Mouse (Mus musculus) midbrain, embryonic 11.5 days (tissue): ENCODE measurements at regions not wholly inside any gene's neighbourhood (a gene's known extent, or its start where the extent isn't known, plus 50 kb on each side); places are given as distances from the start of the nearest gene placed in this dataset.
A peak's percentile ranks its signal among the peaks of the same experiment; 100 is the strongest.

Experiments used
- ATAC-seq: fragments of 200-750 bp; cut with Nextera tagmentation; 2 replicates; pipeline ENCODE4 v1.8.0; 2017; ENCODE audit warnings: moderate TSS enrichment, moderate library complexity; ENCODE audit not compliant: low FRiP score
- DNase-seq: peaks from one replicate; pipeline ENCODE4 v3.0.0; 2015; ENCODE audit warnings: low spot score; ENCODE audit errors: missing footprints
- H3K27ac ChIP-seq: fragments of 300-500 bp; sonication (generic); 2 replicates; pipeline ENCODE4 v1.5.1; 2014; ENCODE audit warnings: low read depth, low read length
- H3K27me3 ChIP-seq: fragments of 300-500 bp; sonication (generic); 2 replicates; pipeline ENCODE4 v1.6.1; 2014; ENCODE audit warnings: mild to moderate bottlenecking, low read length, moderate library complexity, mixed read lengths; ENCODE audit not compliant: control insufficient read depth, insufficient read depth
- H3K36me3 ChIP-seq: fragments of 300-500 bp; sonication (generic); 2 replicates; pipeline ENCODE4 v1.6.1; 2014; ENCODE audit warnings: mild to moderate bottlenecking, low read length, moderate library complexity, mixed read lengths; ENCODE audit not compliant: control insufficient read depth, insufficient read depth
- H3K4me1 ChIP-seq: fragments of 300-500 bp; sonication (generic); 2 replicates; pipeline ENCODE4 v1.6.1; 2014; ENCODE audit warnings: low read length; ENCODE audit not compliant: control insufficient read depth, insufficient read depth
- H3K4me2 ChIP-seq: fragments of 300-500 bp; sonication (generic); 2 replicates; pipeline ENCODE4 v1.6.1; 2014; ENCODE audit warnings: mild to moderate bottlenecking, moderate library complexity
- H3K4me3 ChIP-seq: fragments of 300-500 bp; sonication (generic); 2 replicates; pipeline ENCODE4 v1.5.1; 2014; ENCODE audit warnings: low read depth, low read length
- H3K9ac ChIP-seq: fragments of 300-500 bp; sonication (generic); 2 replicates; pipeline ENCODE4 v1.6.1; 2014; ENCODE audit warnings: low read length
- H3K9me3 ChIP-seq: fragments of 300-500 bp; sonication (generic); 2 replicates; pipeline ENCODE4 v1.6.1; 2016; ENCODE audit warnings: low read length; ENCODE audit not compliant: control insufficient read depth
- WGBS: fragments of 180-500 bp; shearing (Covaris S2); extraction: QIAGEN DNeasy Blood & Tissue Kit; methylation state at CpG from one replicate; pipeline ENCODE4 v1.1.7; 2014; 5-methylcytosine and 5-hydroxymethylcytosine counted together

DNA sequence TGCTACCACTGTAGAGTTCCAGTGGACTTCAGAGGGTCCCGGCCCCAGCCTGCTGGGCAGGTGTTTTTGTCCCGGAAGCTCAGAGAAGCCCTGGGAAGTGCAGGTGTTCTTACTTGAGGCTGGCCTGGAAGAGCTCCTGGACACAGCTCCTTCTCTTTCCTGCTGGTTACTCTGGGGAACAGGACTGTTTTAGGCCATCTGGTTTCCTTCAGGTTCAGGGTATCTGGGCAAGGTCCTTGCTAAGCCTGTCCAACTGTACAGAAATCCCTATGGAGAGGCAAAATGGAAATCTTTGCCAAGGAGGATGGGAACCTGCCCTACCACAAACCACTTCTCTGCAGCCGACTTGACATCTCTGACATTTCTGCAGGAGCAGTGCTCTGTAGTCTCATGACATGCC is 198.4 kb downstream of the Foxo1 start:
- Histone ChIP-seq H3K27ac (no peak overlapping the region), H3K36me3 (no peaks in the 10 kb centered on the region), H3K4me1 (no peaks in the 10 kb centered on the region), H3K4me2 (no peak overlapping the region), H3K9ac (no peak overlapping the region), H3K9me3 (peaks cover 6% of the 10 kb centered on the region; the same call in 1 of the 2 replicates), H3K4me3 (no peak overlapping the region), H3K27me3 (no peaks in the 10 kb centered on the region)
- ATAC-seq (no peak), DNase-seq (no peak)
- 73% methylated on average over 3 of the region's 3 CpGs for WGBS

DNA sequence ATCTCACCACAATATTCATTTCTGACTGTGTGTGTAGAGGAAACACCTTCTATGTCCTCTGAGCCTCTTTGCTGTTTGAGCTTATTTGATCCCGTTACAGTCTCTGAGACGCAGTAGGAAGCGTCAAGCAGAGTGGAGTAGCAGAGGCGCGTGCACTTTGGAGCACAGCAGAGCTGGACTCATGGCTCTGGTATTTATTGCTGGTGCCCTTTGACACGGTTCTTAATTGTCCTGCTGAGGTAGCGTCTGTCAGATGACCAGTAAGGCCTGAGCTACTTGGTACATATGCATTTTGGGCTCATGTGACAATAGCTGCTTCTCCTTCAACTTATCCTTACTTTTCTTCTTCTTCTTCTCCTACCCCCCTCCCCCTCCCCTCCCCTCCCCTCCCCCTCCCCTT is 195.8 kb downstream of the Foxo1 start:
- no peak overlapping the region for H3K9ac ChIP-seq
- H3K4me3 ChIP-seq: no peak overlapping the region
- H3K9me3 ChIP-seq: no peaks in the 10 kb centered on the region
- DNase-seq (no peak), ATAC-seq (no peak)
- H3K27me3 ChIP-seq: no peaks in the 10 kb centered on the region
- WGBS: 62% methylated on average over 7 of the region's 7 CpGs
- no peaks in the 10 kb centered on the region for H3K4me1 ChIP-seq
- H3K36me3 ChIP-seq: no peaks in the 10 kb centered on the region
- no peak overlapping the region for H3K4me2 ChIP-seq
- H3K27ac ChIP-seq: no peak overlapping the region

DNA sequence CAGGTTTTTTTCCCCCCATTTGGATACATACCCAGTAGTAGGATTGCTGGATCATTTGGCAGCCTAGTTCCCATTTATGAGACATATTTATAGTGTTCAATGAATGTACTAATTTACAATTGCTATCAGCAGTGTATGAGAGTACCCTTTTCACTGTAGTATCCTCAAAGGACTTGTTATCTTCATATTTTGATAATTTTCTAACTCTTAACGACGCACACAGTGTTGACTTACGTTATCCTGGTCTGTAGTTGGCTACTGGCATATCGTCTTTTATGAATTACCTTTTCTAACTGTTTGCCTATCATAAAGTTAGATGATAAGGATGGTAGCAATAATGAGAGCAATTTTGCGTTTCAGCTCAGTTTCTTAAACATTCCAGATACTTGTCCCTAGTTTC is 186.8 kb downstream of the Foxo1 start:
- H3K27me3 ChIP-seq: no peaks in the 10 kb centered on the region
- no peak overlapping the region for H3K4me3 ChIP-seq
- no peak overlapping the region for H3K27ac ChIP-seq
- H3K9ac ChIP-seq: no peak overlapping the region
- no peak for DNase-seq
- no peak for ATAC-seq
- 91% methylated on average over 5 of the region's 5 CpGs for WGBS
- H3K36me3 ChIP-seq: no peaks in the 10 kb centered on the region
- no peaks in the 10 kb centered on the region for H3K4me1 ChIP-seq
- no peaks in the 10 kb centered on the region for H3K9me3 ChIP-seq
- H3K4me2 ChIP-seq: no peak overlapping the region

DNA sequence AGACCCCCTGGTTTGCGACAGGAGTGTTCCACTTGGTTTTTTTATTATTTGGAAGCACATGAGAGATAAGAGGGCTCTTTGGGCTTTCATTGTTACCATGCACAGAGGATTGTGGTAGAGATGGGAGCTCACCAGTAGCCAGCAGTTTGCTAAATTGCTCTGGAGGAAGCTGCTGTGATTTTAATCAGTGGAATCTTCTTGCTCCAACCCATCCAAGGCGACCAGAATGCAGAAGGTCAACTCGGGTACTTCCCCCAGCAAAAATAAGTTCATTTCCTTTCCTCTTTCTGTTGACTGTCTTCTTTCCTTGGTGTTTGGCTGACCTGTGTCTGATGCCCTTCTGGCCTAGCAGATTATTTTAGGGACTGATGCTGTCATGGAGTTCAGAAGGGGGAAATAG is 184.9 kb downstream of the Foxo1 start:
- Histone ChIP-seq H3K27ac (no peak overlapping the region), H3K4me1 (no peaks in the 10 kb centered on the region), H3K4me2 (no peak overlapping the region), H3K4me3 (no peak overlapping the region), H3K27me3 (no peaks in the 10 kb centered on the region), H3K9ac (no peak overlapping the region), H3K9me3 (no peaks in the 10 kb centered on the region), H3K36me3 (no peaks in the 10 kb centered on the region)
- WGBS: 83% methylated on average over 3 of the region's 3 CpGs
- DNase-seq: no peak
- ATAC-seq: no peak

DNA sequence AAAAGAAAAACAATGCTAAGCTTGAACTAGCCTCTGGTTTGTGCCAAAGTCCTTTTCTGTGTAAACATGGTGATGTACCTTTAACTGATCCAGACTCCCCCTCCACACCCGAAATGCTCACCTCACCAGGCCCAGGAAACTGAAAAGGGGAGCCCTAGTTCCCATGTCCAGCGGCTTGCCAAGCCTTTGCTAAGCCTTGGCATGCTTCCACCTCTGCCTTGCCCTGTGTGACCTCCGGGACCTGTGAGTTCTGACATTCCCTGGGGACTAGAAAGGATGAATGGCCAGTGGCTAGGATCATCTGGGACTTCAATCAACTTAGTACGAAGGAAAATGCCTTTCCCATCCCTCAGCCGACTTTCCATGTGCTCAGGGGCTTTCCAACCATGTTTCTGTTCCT is 184.2 kb downstream of the Foxo1 start:
- no peaks in the 10 kb centered on the region for H3K27me3 ChIP-seq
- no peaks in the 10 kb centered on the region for H3K36me3 ChIP-seq
- H3K4me2 ChIP-seq: no peak overlapping the region
- H3K9ac ChIP-seq: no peak overlapping the region
- DNase-seq (no peak), ATAC-seq (no peak)
- 67% methylated on average over 5 of the region's 5 CpGs for WGBS
- H3K4me1 ChIP-seq: no peaks in the 10 kb centered on the region
- no peaks in the 10 kb centered on the region for H3K9me3 ChIP-seq
- H3K27ac ChIP-seq: no peak overlapping the region
- no peak overlapping the region for H3K4me3 ChIP-seq

DNA sequence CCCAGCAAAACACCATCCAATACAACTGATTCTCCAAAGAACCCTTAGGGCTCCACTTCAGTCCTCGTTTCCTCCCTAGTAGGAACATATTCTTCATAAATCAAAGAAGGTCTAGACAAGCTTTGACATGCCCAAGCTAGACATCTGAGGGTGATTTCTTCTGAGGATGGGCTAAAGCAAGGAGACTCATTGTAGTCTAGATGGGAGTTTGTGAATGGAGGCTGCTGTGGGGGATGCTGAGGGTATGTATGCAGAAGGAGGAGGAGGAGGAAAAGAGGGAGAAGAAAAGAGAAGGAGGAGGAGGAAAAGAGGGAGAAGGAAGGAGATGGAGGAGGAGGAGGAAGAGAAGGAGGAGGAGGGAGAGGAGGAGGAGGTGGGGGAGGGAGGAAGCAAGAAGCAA is 178.9 kb downstream of the Foxo1 start:
- DNase-seq: no peak
- Histone ChIP-seq H3K9me3 (no peaks in the 10 kb centered on the region), H3K4me1 (no peaks in the 10 kb centered on the region; the same call in 1 of the 2 replicates), H3K9ac (no peak overlapping the region), H3K4me3 (no peak overlapping the region), H3K27me3 (no peaks in the 10 kb centered on the region), H3K27ac (no peak overlapping the region), H3K36me3 (no peaks in the 10 kb centered on the region), H3K4me2 (no peak overlapping the region)
- ATAC-seq: no peak
- WGBS: 83% methylated on average over 1 of the region's 1 CpGs

DNA sequence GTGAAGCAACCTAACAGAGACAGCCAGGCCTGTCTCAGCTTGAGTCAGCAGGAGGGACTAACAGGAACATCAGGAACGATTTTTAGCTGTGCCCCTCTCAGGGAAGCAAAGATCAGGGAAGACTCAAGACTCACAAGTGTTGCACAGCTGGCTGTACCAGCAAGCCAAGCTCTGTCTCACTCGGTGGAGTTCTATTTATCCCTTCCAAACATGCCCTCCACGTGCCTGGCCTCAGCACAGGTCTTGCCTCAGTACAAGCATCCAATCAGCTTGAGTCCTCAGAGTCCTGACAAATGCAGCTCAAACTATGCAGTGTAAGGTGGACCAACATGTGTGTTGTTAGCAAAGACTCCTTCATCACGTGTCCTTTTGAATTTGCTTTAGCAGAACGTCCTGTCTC is 178.4 kb downstream of the Foxo1 start:
- Histone ChIP-seq H3K9ac (no peak overlapping the region), H3K9me3 (no peaks in the 10 kb centered on the region), H3K4me2 (no peak overlapping the region), H3K4me1 (no peaks in the 10 kb centered on the region; the same call in 1 of the 2 replicates), H3K27ac (no peak overlapping the region), H3K27me3 (no peaks in the 10 kb centered on the region), H3K36me3 (no peaks in the 10 kb centered on the region), H3K4me3 (no peak overlapping the region)
- 63% methylated on average over 5 of the region's 5 CpGs for WGBS
- ATAC-seq (no peak), DNase-seq (no peak)

DNA sequence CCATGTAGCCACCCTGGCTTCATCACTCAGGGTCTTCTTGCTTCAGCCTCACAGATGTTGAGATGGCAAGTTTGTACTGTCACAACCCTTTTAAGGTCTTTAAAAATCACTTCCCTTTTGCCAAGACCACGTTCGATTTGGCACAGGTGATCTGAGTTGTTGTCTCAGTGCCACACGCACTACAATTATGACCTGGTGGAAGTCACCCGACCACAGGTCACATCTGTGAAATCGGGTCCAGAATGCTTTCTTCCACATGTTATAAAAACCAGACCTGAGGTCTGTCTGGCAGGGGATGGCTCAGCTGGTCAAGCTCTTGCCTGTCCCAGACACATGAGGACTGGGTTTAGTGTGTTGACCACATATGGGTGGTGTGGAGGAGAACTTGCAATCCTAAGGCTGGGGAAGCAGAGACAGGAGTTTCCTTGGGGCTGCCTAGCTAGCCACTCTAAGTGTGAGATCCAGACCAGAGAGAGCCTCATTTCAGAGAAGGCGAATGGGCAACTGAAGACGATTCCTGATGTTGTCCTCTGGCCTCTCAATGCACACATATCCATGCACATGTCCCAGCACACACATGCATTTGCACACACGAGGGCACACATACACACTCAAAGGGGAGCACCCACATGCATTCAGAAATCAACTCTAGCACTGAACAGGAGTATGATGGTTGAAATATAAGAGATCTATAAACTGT is 176.4 kb downstream of the Foxo1 start:
- H3K9ac ChIP-seq: no peak overlapping the region
- H3K36me3 ChIP-seq: no peaks in the 10 kb centered on the region
- DNase-seq (peak; percentile 77), ATAC-seq (no peak)
- no peaks in the 10 kb centered on the region; the same call in 1 of the 2 replicates for H3K4me1 ChIP-seq
- no peaks in the 10 kb centered on the region for H3K27me3 ChIP-seq
- H3K4me3 ChIP-seq: no peak overlapping the region
- no peaks in the 10 kb centered on the region for H3K9me3 ChIP-seq
- no peak overlapping the region for H3K4me2 ChIP-seq
- no peak overlapping the region for H3K27ac ChIP-seq
- WGBS: 89% methylated on average over 8 of the region's 8 CpGs

DNA sequence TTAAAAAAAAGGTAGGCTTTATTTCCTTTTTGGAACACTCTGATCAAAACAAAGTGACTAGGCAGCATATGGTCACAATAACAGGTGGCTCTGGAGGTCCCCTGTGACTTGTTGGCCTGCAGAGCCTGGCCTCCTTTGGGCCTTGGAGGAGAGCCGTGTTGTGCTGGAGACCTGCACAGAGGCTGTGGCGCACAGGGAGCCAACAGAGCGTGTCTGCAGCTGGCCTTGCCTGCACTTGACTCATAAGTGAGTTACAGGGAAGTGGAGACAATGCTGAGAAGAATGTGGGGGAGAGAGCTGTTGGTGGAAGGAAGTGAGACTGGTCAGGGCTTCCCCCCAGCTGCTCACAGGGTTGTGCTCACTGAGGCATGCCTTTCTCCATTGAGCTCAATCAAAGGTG is 175.7 kb downstream of the Foxo1 start:
- Histone ChIP-seq H3K4me1 (no peaks in the 10 kb centered on the region; the same call in 1 of the 2 replicates), H3K4me3 (no peak overlapping the region), H3K27me3 (no peaks in the 10 kb centered on the region), H3K27ac (no peak overlapping the region), H3K9me3 (no peaks in the 10 kb centered on the region), H3K4me2 (no peak overlapping the region), H3K36me3 (no peaks in the 10 kb centered on the region), H3K9ac (no peak overlapping the region)
- 44% methylated on average over 3 of the region's 3 CpGs for WGBS
- DNase-seq (peak; percentile 84), ATAC-seq (peak; percentile 73)
